Mouse (Mus musculus) cerebellum, adult 2 months (tissue): ENCODE measurements at regions not wholly inside any gene's neighbourhood (a gene's known extent, or its start where the extent isn't known, plus 50 kb on each side); places are given as distances from the start of the nearest gene placed in this dataset.

Source experiments
- CTCF ChIP-seq: fragments of 200-500 bp; IDR thresholded peaks from 2 replicates; pipeline ENCODE4 v1.5.1; 2011; ENCODE audit warnings: low read depth, mild to moderate bottlenecking, control low read depth, low read length, moderate library complexity, borderline replicate concordance; ENCODE audit not compliant: insufficient read depth
- POLR2A ChIP-seq: fragments of 200-500 bp; IDR thresholded peaks from 2 replicates; pipeline ENCODE4 v1.6.1; 2011; ENCODE audit warnings: low read length, control low read depth, borderline replicate concordance; ENCODE audit not compliant: insufficient read depth

DNA sequence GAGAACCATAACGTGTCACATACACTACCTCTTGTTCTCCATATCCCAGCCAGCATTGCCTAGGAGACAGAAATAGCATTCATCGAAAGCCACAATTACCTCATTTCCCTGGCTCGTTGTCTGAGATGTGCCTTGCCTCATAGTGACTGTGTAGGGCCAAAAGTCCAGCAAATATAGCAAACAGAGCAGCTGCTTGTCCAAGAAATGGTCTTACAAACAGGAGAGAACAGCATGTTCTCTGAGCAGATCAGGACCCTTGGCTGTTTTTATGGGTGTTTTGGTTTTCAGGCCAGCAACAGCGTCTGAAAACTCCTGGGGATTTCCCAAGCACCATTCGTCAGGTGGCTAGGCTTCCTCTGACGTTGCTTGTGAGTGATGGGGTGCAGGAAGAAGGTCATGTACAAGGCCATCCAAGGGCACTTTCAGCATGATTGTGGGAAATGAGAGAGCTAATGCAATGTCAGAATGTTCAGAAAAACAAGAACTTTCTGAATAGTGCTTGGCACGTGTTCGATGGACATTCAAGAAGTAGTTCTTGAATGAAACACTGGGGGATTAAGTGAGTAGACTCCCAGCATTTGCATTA lies 528.9 kb upstream of the Pappa start:
- TF ChIP-seq POLR2A = no peak
- TF ChIP-seq CTCF = no peak
